Mouse (Mus musculus): ENCODE measurements around the gene Ctsf. TPM values are rescaled to one million over a fixed set of nuclear protein-coding genes. Genes with fewer than 3 reads are reported as not detected.

Gene Ctsf
- polyA plus RNA-seq, 1 experiment = 19.4 TPM

DNA sequence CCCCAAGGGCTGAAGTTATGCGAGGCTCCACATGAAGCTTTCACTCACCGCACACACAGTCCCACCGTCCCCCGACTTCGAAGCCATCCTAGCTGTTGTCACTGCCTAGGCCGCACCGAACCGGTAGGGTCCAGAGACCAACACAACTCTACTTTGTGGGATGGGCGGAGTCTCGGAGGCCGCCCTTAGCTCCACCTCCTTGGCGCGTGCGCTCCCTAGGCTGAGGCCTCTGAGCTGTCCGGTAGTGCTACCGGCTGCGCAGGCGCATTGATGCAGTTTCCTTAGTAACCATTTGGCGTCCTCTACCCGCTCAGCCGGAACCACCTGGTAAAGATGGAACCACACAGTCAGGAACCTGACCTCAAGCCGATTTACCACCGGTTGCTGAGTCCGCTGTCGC is 15.8 kb upstream of the Ctsf start, which contains the start of the genes Ccs and Ccdc87:
Gene Ccs (minus strand): TSS at position 184 of the 400 bp plus-strand sequence.
Gene Ccdc87 (plus strand): TSS at position 218 of the 400 bp plus-strand sequence.
- Histone ChIP-seq H3K4me3 (replicated peaks; ENCODE audit: control insufficient read depth, low read depth, low read length) (peak within 1 kb of the TSS; percentile 71), H3K27ac (ENCODE audit: control insufficient read depth, insufficient read depth, low read depth, low read length, poor library complexity) (no peak within 1 kb of the TSS), H3K4me1 (ENCODE audit: control insufficient read depth, insufficient read depth, low read length) (peaks cover 1% of the 10 kb centered on the region; the same call in 1 of the 2 replicates)
- WGBS = under 1% methylated on average over 25 of the region's 25 CpGs
- TF ChIP-seq POLR2A (IDR thresholded peaks at IDR 0.05; ENCODE audit: borderline replicate concordance, control insufficient read depth, low read depth, low read length) (peak; percentile 66), CTCF (IDR thresholded peaks at IDR 0.05; ENCODE audit: control insufficient read depth, insufficient read depth, low read length) (peak; percentile 22; the same call in 1 of the 2 replicates)

DNA sequence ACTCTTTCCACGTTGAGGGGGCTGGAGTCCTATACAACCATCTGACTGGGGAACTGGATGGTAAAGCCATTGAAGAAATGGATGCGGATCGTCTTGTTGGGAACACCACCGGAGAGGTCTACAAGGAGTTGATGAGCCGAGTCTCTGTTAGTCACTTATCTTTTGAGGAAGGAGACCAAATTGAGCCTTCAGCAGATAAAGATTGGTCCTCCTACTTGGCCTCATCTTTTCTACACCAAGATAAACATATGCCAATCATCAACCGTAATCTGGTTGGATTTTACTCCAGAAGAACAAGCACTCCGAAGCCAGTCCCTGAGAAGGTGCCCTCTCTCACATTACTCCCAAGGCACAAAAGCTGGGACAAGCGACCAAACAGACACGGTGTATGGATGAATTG is 14.1 kb upstream of the Ctsf start:
- 69% methylated on average over 9 of the region's 9 CpGs for WGBS
- Histone ChIP-seq H3K4me1 (ENCODE audit: control insufficient read depth, insufficient read depth, low read length) (peaks cover 1% of the 10 kb centered on the region; the same call in 1 of the 2 replicates), H3K27ac (ENCODE audit: control insufficient read depth, insufficient read depth, low read depth, low read length, poor library complexity) (no peak overlapping the region), H3K4me3 (replicated peaks; ENCODE audit: control insufficient read depth, low read depth, low read length) (no peak overlapping the region)
- TF ChIP-seq CTCF (IDR thresholded peaks at IDR 0.05; ENCODE audit: control insufficient read depth, insufficient read depth, low read length) (no peak), POLR2A (IDR thresholded peaks at IDR 0.05; ENCODE audit: borderline replicate concordance, control insufficient read depth, low read depth, low read length) (no peak)

DNA sequence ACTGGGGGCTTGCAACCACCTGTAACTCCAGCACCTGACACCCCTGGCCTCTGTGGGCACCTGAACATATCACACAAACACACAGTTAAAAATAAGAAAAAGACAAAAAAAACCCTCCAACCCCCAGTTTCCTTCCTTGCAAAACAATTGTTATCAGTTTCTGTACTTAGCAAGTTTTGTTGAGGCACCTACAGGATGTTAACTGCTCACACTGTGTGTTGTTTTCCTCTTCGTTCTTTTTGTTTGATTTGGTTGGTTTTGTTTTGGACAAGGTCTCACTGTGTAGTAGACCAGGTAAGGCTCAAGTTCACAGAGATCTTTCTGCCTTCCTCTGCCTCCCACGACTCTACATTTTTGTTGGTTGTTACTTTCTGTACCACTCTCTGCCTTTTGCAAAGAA is 12.3 kb upstream of the Ctsf start:
- Histone ChIP-seq H3K27ac (ENCODE audit: control insufficient read depth, insufficient read depth, low read depth, low read length, poor library complexity) (no peak overlapping the region), H3K4me3 (replicated peaks; ENCODE audit: control insufficient read depth, low read depth, low read length) (no peak overlapping the region)
- TF ChIP-seq POLR2A (IDR thresholded peaks at IDR 0.05; ENCODE audit: borderline replicate concordance, control insufficient read depth, low read depth, low read length) (no peak), CTCF (IDR thresholded peaks at IDR 0.05; ENCODE audit: control insufficient read depth, insufficient read depth, low read length) (no peak)

DNA sequence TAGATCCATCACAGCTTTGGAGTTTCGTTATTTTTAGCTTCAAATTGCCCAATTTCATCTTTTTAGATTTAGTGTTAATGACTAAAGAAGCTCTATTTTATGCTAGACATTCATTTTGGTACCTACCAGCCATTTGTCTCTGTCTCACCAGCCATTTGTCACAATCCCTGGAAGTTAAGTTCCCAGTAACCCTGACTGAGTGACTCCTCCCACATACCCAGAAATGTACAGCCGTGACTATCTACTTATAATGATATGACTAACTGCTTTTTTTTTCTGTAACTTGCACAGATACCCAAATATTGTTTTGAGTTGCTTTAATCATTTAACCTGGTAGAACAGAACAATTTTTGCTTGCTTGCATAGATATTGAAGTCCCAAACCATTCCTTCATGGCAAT is 9.1 kb upstream of the Ctsf start:
- Histone ChIP-seq H3K4me1 (ENCODE audit: control insufficient read depth, insufficient read depth, low read length) (no peaks in the 10 kb centered on the region), H3K4me3 (replicated peaks; ENCODE audit: control insufficient read depth, low read depth, low read length) (no peak overlapping the region), H3K27ac (ENCODE audit: control insufficient read depth, insufficient read depth, low read depth, low read length, poor library complexity) (no peak overlapping the region)
- 60% methylated on average over 2 of the region's 2 CpGs for WGBS
- TF ChIP-seq POLR2A (IDR thresholded peaks at IDR 0.05; ENCODE audit: borderline replicate concordance, control insufficient read depth, low read depth, low read length) (no peak), CTCF (IDR thresholded peaks at IDR 0.05; ENCODE audit: control insufficient read depth, insufficient read depth, low read length) (no peak)

More for the DNA sequence above, 12.3 kb upstream of the Ctsf start:
- 47% methylated on average over 2 of the region's 2 CpGs for WGBS
- H3K4me1 ChIP-seq (ENCODE audit: control insufficient read depth, insufficient read depth, low read length) = peaks cover 1% of the 10 kb centered on the region; the same call in 1 of the 2 replicates

DNA sequence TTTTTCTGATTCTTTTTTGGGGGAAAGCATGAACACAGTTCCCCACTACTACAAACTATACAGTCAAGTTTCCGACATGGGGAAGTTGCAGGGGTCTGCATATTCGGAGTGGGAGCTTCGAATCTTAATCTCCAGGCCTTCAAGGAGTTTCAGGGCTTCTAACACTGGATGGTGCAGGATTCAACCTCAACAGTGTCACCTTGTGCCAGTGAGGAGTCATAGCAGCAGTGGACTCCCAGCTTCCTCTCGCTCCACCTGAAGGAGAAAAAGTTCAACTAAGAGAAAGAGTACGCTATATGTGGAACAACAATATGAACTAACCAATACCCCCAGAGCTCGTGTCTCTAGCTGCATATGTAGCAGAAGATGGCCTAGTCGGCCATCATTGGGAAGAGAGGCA is 7.4 kb upstream of the Ctsf start:
- 11% methylated on average over 7 of the region's 7 CpGs for WGBS
- Histone ChIP-seq H3K4me3 (replicated peaks; ENCODE audit: control insufficient read depth, low read depth, low read length) (no peak overlapping the region), H3K27ac (ENCODE audit: control insufficient read depth, insufficient read depth, low read depth, low read length, poor library complexity) (no peak overlapping the region), H3K4me1 (ENCODE audit: control insufficient read depth, insufficient read depth, low read length) (no peaks in the 10 kb centered on the region)
- TF ChIP-seq POLR2A (IDR thresholded peaks at IDR 0.05; ENCODE audit: borderline replicate concordance, control insufficient read depth, low read depth, low read length) (no peak), CTCF (IDR thresholded peaks at IDR 0.05; ENCODE audit: control insufficient read depth, insufficient read depth, low read length) (peak; percentile 52; the same call in 1 of the 2 replicates)

DNA sequence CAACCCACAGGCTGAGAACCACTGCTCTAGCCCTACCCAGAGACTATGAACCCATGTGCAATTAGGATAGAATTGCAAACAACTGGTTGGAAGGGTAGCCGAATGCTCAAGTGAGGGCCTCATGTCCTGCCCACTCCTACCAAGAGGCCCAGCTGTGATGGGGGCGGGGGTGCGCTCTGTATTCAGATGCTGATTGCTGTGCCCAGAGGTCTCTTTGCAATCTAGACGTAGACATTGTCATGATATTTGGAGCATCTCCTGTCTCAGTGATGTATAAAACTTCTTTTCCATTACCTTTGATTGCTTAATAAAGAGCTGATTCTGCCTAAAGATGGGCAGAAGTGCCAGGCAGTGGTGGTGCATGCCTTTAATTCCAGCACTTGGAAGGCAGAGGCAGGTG is 5.1 kb upstream of the Ctsf start:
- WGBS = 85% methylated on average over 4 of the region's 4 CpGs
- Histone ChIP-seq H3K4me1 (ENCODE audit: control insufficient read depth, insufficient read depth, low read length) (no peaks in the 10 kb centered on the region), H3K27ac (ENCODE audit: control insufficient read depth, insufficient read depth, low read depth, low read length, poor library complexity) (no peak overlapping the region), H3K4me3 (replicated peaks; ENCODE audit: control insufficient read depth, low read depth, low read length) (no peak overlapping the region)
- TF ChIP-seq CTCF (IDR thresholded peaks at IDR 0.05; ENCODE audit: control insufficient read depth, insufficient read depth, low read length) (no peak), POLR2A (IDR thresholded peaks at IDR 0.05; ENCODE audit: borderline replicate concordance, control insufficient read depth, low read depth, low read length) (no peak)

DNA sequence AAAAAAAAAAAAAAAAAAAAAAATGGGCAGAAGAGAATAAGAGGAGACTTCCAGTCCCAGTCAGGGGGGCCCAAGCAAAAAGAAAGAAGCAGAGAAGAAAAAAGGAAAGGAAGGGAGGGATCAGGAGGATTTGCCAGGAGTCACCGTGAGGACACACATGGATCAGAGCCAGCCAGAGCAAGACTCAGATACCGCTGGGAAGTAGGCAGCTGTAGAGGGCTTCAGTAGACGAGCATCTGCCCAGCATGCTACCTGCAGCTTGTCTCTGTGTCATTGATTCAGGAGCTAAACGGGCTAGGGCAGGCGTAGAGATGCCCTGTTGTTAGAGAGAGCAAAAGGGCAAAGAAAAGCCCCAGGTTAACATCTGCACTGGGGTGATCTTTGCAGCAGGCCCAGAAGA is 4.6 kb upstream of the Ctsf start:
- Histone ChIP-seq H3K4me1 (ENCODE audit: control insufficient read depth, insufficient read depth, low read length) (no peaks in the 10 kb centered on the region), H3K4me3 (replicated peaks; ENCODE audit: control insufficient read depth, low read depth, low read length) (no peak overlapping the region), H3K27ac (ENCODE audit: control insufficient read depth, insufficient read depth, low read depth, low read length, poor library complexity) (no peak overlapping the region)
- 72% methylated on average over 5 of the region's 5 CpGs for WGBS
- no peak for TF ChIP-seq POLR2A (IDR thresholded peaks at IDR 0.05; ENCODE audit: borderline replicate concordance, control insufficient read depth, low read depth, low read length)
- no peak for TF ChIP-seq CTCF (IDR thresholded peaks at IDR 0.05; ENCODE audit: control insufficient read depth, insufficient read depth, low read length)

DNA sequence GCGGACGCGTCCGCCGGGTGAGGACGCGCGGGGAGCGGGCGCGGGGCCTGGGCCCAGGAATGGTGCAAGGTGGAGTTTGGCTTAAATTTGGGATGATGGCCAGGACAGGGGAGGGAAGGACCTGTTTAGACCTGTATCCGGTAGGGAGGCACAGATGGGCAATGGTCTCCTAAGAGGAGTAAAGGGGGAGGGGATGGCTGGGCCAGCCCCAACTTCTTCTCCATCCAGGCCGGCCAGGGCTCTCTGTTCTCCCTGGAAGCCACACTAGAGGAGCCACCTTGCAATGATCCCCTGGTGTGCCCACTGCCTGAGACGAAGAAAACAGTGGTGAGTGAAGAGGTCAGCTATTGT is 515 bp downstream of the Ctsf start:
- Histone ChIP-seq H3K4me1 (ENCODE audit: control insufficient read depth, insufficient read depth, low read length) (no peaks in the 10 kb centered on the region; the same call in 1 of the 2 replicates), H3K27ac (ENCODE audit: control insufficient read depth, insufficient read depth, low read depth, low read length, poor library complexity) (no peak overlapping the region), H3K4me3 (replicated peaks; ENCODE audit: control insufficient read depth, low read depth, low read length) (peak overlapping the region; percentile 41)
- WGBS = 10% methylated on average over 14 of the region's 14 CpGs
- TF ChIP-seq CTCF (IDR thresholded peaks at IDR 0.05; ENCODE audit: control insufficient read depth, insufficient read depth, low read length) = no peak

DNA sequence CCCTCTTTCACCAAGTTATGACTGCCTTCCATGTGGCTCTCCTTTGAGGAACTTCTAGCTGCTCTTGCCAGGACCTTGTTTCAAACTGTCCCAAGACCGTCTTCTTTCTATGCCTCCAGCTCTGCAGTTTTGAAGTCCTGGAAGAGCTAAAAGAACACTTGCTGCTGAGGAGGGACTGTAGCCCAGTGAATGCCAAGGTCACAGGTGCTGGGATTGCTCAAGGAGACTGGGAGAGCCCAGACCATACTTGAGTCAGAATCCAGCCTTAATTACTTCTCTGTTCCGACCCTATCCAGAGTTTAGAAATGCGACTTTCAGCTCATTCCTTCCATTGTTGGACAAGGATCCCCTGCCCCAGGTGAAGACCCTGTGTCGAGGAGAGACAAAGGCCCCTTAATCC is 1.0 kb downstream of the Ctsf start:
- WGBS = 77% methylated on average over 4 of the region's 4 CpGs
- Histone ChIP-seq H3K27ac (ENCODE audit: control insufficient read depth, insufficient read depth, low read depth, low read length, poor library complexity) (no peak overlapping the region), H3K4me1 (ENCODE audit: control insufficient read depth, insufficient read depth, low read length) (no peaks in the 10 kb centered on the region; the same call in 1 of the 2 replicates), H3K4me3 (replicated peaks; ENCODE audit: control insufficient read depth, low read depth, low read length) (no peak overlapping the region)
- TF ChIP-seq POLR2A (IDR thresholded peaks at IDR 0.05; ENCODE audit: borderline replicate concordance, control insufficient read depth, low read depth, low read length) (no peak), CTCF (IDR thresholded peaks at IDR 0.05; ENCODE audit: control insufficient read depth, insufficient read depth, low read length) (no peak)
